Mouse (Mus musculus) thymus, postnatal 25 days (tissue): ENCODE measurements around the gene Cdk5.
A peak's percentile ranks its signal among the peaks of the same experiment; 100 is the strongest.

Experiments used
- DNase-seq: peaks from one replicate; pipeline ENCODE4 v3.0.0; 2022

Cdk5 gene

DNA sequence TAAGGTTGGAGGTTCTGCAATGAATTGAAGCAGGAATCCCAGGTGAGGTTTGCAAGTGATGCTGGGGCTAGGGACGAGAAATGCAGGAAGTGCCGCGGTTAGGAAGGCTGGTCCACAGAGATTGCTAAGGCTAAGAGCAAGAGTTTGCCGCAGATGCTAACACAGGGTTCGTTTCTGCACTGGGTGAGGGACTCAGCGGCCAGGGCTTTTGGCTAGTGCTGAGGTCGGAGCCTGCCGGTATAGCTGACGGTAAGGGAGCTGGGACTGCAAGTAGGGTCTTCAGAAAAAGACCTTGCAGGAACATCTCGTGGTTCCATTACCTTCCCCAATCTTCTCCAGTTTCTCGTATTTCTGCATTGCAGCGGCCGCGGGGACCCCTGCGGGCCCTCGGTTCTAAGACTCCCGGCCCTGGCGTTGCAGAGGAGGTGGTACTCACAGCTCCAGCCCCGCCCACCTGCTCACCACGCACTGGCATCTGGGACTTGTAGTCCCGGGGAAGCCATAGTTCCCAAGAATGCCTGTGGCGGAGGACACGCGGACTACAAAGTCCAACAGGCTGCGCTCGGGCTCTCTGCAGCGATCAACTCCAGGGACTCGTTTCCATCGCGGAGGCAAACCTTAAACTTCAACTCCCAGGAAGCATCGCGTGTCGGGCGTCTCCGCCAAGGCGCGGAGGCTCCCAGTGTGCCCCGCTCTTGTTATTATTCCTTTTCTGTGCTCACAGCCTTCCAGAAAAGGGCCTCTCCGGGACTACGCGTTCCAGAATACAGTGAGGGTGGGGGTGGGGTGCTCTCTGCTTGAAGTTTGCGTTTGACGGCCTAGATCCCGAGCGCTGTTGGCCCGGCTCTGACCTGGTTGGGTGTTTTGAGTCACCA, at the start of gene Cdk5, which contains the start of gene Slc4a2:
Gene Cdk5, minus strand, starts transcription at position 402 of the 875 bp plus-strand sequence.
Gene Slc4a2, plus strand, starts transcription at position 709 of the 875 bp plus-strand sequence.
- peak; percentile 97 for DNase-seq

- peak; percentile 79 for DNase-seq
Observed at GRCm38 (mm10) chr5:24470600-24470999, 47.3 kb upstream of the Cdk5 start.

DNA sequence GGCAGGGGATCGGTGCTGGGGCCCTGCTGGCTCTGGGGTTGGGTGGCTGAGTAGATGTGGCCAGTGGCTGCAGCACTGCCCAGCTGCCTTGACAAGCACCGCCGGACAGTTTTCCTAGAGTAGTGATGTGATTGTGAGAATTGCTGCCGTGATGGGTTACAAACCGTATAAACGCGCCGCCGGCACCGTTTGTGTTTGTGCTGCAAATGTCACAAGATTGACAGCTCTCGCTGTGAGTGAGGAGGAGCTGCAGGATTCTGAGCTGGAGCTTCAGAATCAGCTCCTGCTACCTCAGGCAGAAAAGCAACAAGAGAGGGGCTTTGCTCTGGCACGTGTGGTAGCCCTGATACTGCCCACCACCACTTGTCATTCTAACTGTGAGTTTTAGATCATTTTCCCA, 43.4 kb upstream of the Cdk5 start:
- DNase-seq = no peak

DNA sequence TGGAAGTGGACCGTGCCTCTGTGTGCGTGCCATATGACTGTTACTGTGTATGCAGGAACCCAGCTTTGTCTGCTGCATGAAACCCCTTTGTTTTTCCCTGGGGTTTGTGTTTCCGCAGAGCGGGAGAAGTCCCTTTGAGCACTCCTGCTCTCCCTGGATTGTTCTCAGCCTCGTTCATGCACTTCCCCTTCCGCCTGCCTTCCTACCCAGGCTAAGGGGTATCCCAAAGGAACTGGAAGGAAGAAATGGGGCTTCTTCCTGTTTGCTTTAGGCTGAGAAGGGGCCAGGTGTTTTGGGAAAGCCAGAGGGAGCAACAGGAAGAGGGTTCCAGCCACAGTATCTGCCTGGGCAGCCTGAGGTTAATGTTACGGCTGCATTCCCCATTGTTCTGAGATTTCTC, 32.3 kb upstream of the Cdk5 start:
- no peak for DNase-seq

DNA sequence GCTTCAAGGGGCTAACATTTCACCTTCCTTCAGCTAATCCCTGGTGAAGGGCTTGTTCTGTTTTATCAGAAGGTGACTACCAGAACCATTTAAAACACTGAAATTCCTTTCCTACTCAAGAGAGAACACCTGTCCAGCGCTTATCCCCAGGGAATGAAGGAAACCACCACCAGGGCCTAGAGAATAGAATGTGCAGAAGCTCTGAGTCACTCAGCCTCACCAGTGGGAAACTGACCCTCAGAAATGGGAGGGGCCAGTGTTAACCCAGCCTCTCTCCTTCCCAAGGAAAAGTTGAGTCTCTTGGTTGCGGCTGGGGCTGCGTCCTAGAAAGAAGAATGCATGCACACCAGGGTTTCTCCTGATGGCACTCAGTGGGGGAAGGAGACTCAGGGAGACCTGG, 31.7 kb upstream of the Cdk5 start:
- no peak for DNase-seq

- no peak for DNase-seq
Observed at GRCm38 (mm10) chr5:24453985-24454303, 30.6 kb upstream of the Cdk5 start.

GRCm38 (mm10) chr5:24453283-24453984, 30.1 kb upstream of the Cdk5 start:
- DNase-seq = no peak

- DNase-seq = peak; percentile 37
Observed at GRCm38 (mm10) chr5:24452691-24453233, 29.4 kb upstream of the Cdk5 start.

DNA sequence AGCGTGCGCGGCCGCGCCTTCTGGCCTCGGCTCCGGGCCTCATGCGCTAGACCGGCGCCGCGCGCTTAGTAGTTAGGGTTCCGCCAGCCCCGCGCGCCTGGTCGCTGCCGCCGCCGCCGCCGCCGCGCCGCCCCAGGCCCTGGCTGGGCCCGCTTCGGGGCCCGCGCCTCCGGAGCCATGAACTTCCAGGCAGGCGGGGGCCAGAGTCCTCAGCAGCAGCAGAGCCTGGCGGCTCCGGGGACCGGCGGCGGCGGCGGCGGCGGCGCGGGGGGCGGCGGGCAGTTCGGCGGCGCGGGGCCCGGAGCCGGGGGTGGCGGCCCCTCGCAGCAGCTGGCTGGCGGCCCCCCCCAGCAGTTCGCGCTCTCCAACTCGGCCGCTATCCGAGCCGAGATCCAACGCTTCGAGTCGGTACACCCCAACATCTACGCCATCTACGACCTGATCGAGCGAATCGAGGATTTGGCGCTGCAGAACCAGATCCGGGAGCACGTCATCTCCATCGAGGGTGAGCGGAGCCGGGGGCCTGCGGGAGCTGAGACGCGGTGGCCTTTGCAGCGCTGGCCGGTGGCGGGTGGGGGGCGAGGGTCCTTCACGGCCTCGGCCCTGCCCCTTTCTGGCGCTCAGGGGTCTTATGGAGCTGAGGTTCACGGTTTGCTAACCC, 28.8 kb upstream of the Cdk5 start, which contains the start of gene Agap3:
Gene Agap3, plus strand, starts transcription at position 148 of the 661 bp plus-strand sequence.
- DNase-seq = peak; percentile 51

- peak; percentile 86 for DNase-seq
Observed at GRCm38 (mm10) chr5:24451264-24452029, 28.1 kb upstream of the Cdk5 start.

DNA sequence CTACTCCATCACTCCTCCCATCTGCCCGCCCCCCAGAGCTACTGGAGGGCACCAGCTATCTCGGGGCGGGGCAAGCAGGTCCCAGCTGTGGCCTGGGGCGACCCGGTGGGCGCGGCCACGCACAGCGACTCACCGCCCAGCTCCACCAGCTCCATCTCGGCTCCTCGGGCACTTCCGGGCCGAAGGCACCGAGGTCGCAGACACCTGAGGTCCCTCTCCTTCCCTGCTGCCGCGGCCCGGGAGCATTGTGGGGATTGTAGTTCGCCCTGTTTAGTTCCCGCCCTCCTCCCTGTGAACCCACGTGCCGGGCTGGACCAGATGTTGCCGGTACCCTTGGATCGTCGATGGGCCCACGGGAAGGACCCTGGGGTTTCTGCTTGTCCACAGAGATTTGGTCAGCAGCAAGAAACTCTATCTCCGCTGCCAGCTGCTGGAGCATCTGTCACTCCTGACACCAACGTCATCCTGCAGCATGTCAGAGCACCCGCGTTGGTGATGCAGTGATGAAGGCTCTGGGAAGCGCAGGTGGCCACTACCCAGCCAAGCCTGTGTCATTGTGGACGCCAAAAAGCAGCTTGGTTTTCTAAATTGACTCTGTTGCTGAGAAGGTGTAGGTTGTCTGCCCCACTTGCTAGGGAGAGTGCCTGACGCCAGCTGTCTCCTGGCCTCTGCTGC, 24.4 kb upstream of the Cdk5 start, which contains the start of gene Tmub1:
Gene Tmub1, minus strand, starts transcription at position 231 of the 675 bp plus-strand sequence.
- peak; percentile 88 for DNase-seq

- no peak for DNase-seq
Observed at GRCm38 (mm10) chr5:24446630-24447029, 23.3 kb upstream of the Cdk5 start.

DNA sequence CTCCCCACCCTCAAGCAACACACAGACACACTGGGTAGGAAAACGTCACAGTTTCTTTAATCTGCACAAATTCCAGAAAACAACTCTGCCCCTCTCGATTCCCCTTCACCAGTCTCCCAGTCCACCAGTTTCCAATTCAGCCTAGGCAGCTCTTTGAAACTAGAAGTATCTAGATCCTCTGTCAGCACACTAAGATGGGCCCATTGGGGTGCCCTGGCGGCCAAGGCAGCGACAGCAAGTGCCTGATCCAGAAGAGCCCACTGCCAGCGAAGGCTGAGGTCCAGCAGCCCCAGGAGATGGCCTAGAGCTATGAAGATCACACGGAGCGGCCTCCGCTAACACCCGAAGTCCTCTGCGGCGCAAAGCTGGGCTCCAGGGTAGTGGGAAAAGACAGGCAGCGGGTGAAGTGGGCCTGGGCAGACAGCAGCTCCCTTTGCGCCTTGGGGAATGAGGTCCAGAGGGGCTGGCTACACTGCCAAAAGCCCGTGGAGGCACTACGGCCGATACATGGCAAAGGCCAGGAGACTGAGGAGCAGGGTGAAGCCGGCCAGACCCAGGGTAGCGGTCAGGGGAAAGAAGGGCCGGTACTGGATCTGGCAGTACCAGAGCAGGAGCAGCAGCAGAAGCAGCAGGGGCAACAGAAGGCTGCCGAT, 22.2 kb upstream of the Cdk5 start:
- DNase-seq = no peak

DNA sequence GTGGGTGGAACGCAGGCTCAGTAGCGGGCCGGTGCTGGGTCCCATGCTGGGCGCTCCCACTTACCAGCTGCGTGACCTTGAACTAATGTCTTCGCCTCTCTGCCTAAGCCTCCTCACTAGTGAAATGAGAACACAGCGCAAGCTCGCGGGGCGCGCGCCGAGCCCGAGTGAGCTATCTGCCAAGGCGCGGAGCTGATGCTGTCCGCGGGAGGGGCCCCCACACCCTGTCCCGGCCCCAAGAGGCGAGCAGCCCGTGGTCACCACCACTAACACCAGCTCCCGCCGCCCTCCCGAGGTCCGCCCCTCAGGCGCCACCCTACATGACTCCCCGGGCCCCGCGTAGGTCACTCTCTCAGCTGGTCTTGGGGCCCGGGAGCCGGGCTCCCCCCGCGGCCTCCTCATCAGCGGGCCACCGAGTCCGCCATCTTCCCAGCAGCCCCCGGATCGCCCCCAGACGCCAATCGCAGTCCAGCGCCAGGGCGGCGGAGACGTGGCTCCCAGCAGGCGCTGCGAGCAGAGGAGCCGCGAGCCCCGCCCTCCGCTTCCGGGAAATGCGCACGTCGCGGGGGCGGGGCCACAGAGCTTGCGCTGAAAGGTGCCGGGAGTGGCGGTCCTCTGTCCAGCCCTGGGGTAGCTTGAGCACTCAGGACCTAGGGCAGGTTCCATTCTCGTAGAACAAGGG, 21.6 kb upstream of the Cdk5 start, which contains the start of gene Fastk:
Gene Fastk, minus strand, starts transcription at position 542 of the 682 bp plus-strand sequence.
- DNase-seq = peak; percentile 93

DNA sequence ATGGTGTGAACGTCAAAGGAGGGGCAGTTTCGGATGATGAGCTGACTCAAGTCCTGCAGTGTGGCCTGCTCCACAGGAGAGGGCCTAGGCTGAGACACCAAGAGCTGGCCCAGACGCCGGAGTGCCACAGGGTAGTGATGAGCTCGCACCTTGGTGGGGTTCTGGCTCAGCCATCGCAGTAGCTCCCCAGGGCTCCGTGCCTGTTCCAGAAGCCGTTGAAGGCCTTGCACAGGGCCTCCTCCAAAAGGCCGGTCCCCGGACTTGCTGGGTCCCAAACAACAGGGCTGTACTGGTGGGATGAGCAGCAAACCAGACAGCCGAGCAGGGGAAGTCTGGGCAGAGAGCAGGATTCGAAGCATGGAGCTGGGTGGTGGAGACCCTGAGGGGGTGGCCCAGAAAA, 20.6 kb upstream of the Cdk5 start:
- DNase-seq = no peak

GRCm38 (mm10) chr5:24443204-24443603, 19.9 kb upstream of the Cdk5 start:
- DNase-seq = no peak

GRCm38 (mm10) chr5:24442029-24442428, 18.7 kb upstream of the Cdk5 start:
- DNase-seq = peak; percentile 28

DNA sequence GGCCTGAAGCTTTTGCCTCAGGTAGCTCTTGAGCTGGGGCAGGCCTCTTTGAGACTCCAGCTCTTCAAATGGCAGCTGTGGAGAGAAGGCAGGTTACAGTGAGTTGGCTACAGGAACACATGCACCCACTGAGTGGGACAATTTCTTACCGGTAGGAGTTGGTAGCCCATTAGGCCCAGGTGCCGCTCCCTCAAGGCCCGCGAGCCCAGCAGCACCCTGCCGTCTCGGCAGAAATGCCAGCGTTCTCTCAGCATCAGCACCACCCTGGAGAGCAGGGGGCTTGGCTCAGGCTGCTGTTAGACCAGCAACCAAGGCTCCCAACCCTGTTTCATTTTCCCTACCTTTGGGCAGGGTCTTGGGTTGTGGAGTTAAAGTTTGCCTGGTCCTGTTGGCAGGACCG, 17.9 kb upstream of the Cdk5 start:
- no peak for DNase-seq

GRCm38 (mm10) chr5:24433993-24434392, 10.7 kb upstream of the Cdk5 start:
- no peak for DNase-seq

GRCm38 (mm10) chr5:24428596-24428995, 5.3 kb upstream of the Cdk5 start:
- DNase-seq = no peak
